Mouse (Mus musculus) neural tube, postnatal 0 days (tissue): ENCODE data around the gene Eif3i. TPM values are rescaled to one million over a fixed set of nuclear protein-coding genes. Genes with fewer than 3 reads are reported as not detected.

ENCODE experiments used
- microRNA-seq: library from miRNA; unstranded; fragments of <30 nt; microRNA quantifications from one replicate; pipeline ENCODE4, GENCODE M21; 2016
- polyA plus RNA-seq: library from polyadenylated mRNA; unstranded; fragments of >200 nt; fragmentation: Nextera tagmentation; extraction: Ambion mirVana; gene quantifications from 2 replicates; pipeline ENCODE4 v1.2.1, GENCODE M21; 2015

Gene Eif3i
- polyA plus RNA-seq, result 239 and 245 TPM in 2 replicates

GRCm38 (mm10) chr4:129600233-129601158 lies at the start of gene Eif3i, which contains the start of gene Tmem234:
Gene Eif3i (minus strand): TSS chr4:129600648.
Gene Tmem234 (plus strand): TSS chr4:129600668.

GRCm38 (mm10) chr4:129640638-129641467 lies 40.4 kb upstream of the Eif3i start, which contains the start of gene Txlna:
Gene Txlna (minus strand): TSS chr4:129641065.

GRCm38 (mm10) chr4:129623681-129624091 lies 23.2 kb upstream of the Eif3i start, which contains the start of gene Ccdc28b:
Gene Ccdc28b (minus strand): TSS chr4:129623947.

GRCm38 (mm10) chr4:129618786-129619691 lies 18.6 kb upstream of the Eif3i start, which contains the start of gene Iqcc:
Gene Iqcc (minus strand): TSS chr4:129619099.

GRCm38 (mm10) chr4:129614093-129614492 lies 13.6 kb upstream of the Eif3i start, which contains the start of gene Dcdc2b:
Gene Dcdc2b (minus strand): TSS chr4:129614257.

GRCm38 (mm10) chr4:129578466-129578865 lies 22.0 kb downstream of the Eif3i start, which contains the start of gene Fam167b:
Gene Fam167b (minus strand): TSS chr4:129578549.

GRCm38 (mm10) chr4:129573430-129573829 lies 27.0 kb downstream of the Eif3i start, which contains the start of gene Lck:
Gene Lck (minus strand): TSS chr4:129573641.

GRCm38 (mm10) chr4:129542592-129543141 lies 57.8 kb downstream of the Eif3i start, which contains the start of gene Hdac1:
Gene Hdac1 (minus strand): TSS chr4:129542713.

Small RNA genes lying within 50 kb of the gene (microRNA-seq; reads per million reads assigned to microRNA genes)
- gene Mir8119, result not detected

Other genes with a start within 250 kb of the Eif3i start
- 14.9 and 16.7 TPM in 2 replicates for gene Zbtb8a, start 222.5 kb downstream of the Eif3i start, polyA plus RNA-seq
- 11.3 and 12.0 TPM in 2 replicates for gene Zbtb8b, start 159.8 kb downstream of the Eif3i start, polyA plus RNA-seq
- 24.4 and 26.3 TPM in 2 replicates for gene Bsdc1, start 139.1 kb downstream of the Eif3i start, polyA plus RNA-seq
- 0.60 and 0.62 TPM in 2 replicates for gene Tssk3, start 109.6 kb downstream of the Eif3i start, polyA plus RNA-seq
- gene Fam229a, start 109.5 kb downstream of the Eif3i start, polyA plus RNA-seq, result 3.1 and 4.1 TPM in 2 replicates
- 1,475 and 1,521 TPM in 2 replicates for gene Marcksl1, start 87.1 kb downstream of the Eif3i start, polyA plus RNA-seq
- 67.7 and 69.6 TPM in 2 replicates for gene Hdac1, start 57.9 kb downstream of the Eif3i start, polyA plus RNA-seq
- gene Lck, start 27.0 kb downstream of the Eif3i start, polyA plus RNA-seq, result 10.8 and 13.8 TPM in 2 replicates
- gene Fam167b, start 22.1 kb downstream of the Eif3i start, polyA plus RNA-seq, result 0.25 and 0.43 TPM in 2 replicates
- 219 and 222 TPM in 2 replicates for gene Tmem234, start within 50 bp of the Eif3i start, polyA plus RNA-seq
- gene Dcdc2b, start 13.6 kb upstream of the Eif3i start, polyA plus RNA-seq, result 2.8 and 4.1 TPM in 2 replicates
- 29.2 and 30.6 TPM in 2 replicates for gene Iqcc, start 18.5 kb upstream of the Eif3i start, polyA plus RNA-seq
- gene Ccdc28b, start 23.3 kb upstream of the Eif3i start, polyA plus RNA-seq, result 160 and 180 TPM in 2 replicates
- gene Txlna, start 40.4 kb upstream of the Eif3i start, polyA plus RNA-seq, result 25.9 and 26.3 TPM in 2 replicates
- 11.7 and 13.0 TPM in 2 replicates for gene Kpna6, start 72.1 kb upstream of the Eif3i start, polyA plus RNA-seq
- 8.6 and 10.2 TPM in 2 replicates for gene Tmem39b, start 96.2 kb upstream of the Eif3i start, polyA plus RNA-seq
- 73.4 and 78.6 TPM in 2 replicates for gene Khdrbs1, start 141.7 kb upstream of the Eif3i start, polyA plus RNA-seq
- 217 and 265 TPM in 2 replicates for gene Ptp4a2, start 210.6 kb upstream of the Eif3i start, polyA plus RNA-seq